ENCODE assay signal across 28 mouse cellular contexts in the genomic region with DNA sequence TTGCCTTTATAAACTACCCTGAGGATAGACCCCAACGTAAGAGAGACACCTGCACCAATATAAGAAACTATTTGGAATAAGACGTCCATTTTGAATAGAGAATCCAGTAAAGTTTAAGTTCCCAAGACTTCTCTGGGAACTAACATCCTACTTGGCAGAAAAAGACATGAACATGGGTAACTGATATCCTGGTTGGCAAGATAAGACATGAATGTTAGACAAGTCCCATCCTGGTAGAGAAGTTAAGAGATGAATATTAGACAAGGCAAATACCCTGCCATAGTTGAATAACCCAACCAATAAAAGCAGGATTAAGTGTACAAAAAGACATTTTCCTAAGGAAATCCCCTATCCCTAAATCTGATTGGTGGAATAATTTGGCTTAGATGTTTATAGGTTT.
"Had no signal": no experiment of that assay in that cellular context is flagged by ENCODE, and none has a peak within 500 bp of the region (broad histone marks: within the 10 kb centered on the region; RNA-seq: fewer than 3 reads in every experiment).

No protein-coding gene starts in this region.

- H3K9me3 ChIP-seq: limb, embryonic 10.5 days; limb, embryonic 12.5 days; limb, embryonic 13.5 days; limb, embryonic 15.5 days; liver, embryonic 12.5 days; liver, embryonic 13.5 days; liver, embryonic 15.5 days; lung, embryonic 15.5 days; megakaryocyte, embryonic 14.5 days; midbrain, embryonic 10.5 days; midbrain, embryonic 12.5 days; midbrain, embryonic 13.5 days; midbrain, embryonic 15.5 days; neural tube, embryonic 12.5 days had no signal

- H3K27ac ChIP-seq: limb, embryonic 10.5 days; limb, embryonic 12.5 days; limb, embryonic 13.5 days; limb, embryonic 15.5 days; liver, embryonic 12.5 days; liver, embryonic 13.5 days; liver, embryonic 14.5 days; liver, embryonic 15.5 days; lung, embryonic 15.5 days; macrophage; midbrain, embryonic 10.5 days; midbrain, embryonic 12.5 days; midbrain, embryonic 13.5 days; midbrain, embryonic 15.5 days; neural tube, embryonic 12.5 days had no signal

- H3K4me3 ChIP-seq: limb, embryonic 10.5 days; limb, embryonic 12.5 days; limb, embryonic 13.5 days; limb, embryonic 15.5 days; liver, embryonic 12.5 days; liver, embryonic 13.5 days; liver, embryonic 15.5 days; lung, embryonic 15.5 days; megakaryocyte, embryonic 14.5 days; midbrain, embryonic 10.5 days; midbrain, embryonic 12.5 days; midbrain, embryonic 13.5 days; midbrain, embryonic 15.5 days; myocyte; neural tube, embryonic 12.5 days had no signal

- H3K4me1 ChIP-seq: limb, embryonic 10.5 days; limb, embryonic 12.5 days; limb, embryonic 13.5 days; limb, embryonic 15.5 days; lung, embryonic 15.5 days; megakaryocyte, embryonic 14.5 days; midbrain, embryonic 10.5 days; midbrain, embryonic 12.5 days; midbrain, embryonic 13.5 days; midbrain, embryonic 15.5 days; neural tube, embryonic 12.5 days had no signal

- H3K27me3 ChIP-seq: limb, embryonic 12.5 days; limb, embryonic 13.5 days; limb, embryonic 15.5 days; liver, embryonic 12.5 days; liver, embryonic 13.5 days; liver, embryonic 15.5 days; lung, embryonic 15.5 days; megakaryocyte, embryonic 14.5 days; midbrain, embryonic 12.5 days; midbrain, embryonic 13.5 days; midbrain, embryonic 15.5 days; neural tube, embryonic 12.5 days had no signal

- H3K36me3 ChIP-seq: limb, embryonic 10.5 days; limb, embryonic 12.5 days; limb, embryonic 13.5 days; limb, embryonic 15.5 days; liver, embryonic 12.5 days; liver, embryonic 13.5 days; liver, embryonic 15.5 days; lung, embryonic 15.5 days; midbrain, embryonic 10.5 days; midbrain, embryonic 12.5 days; midbrain, embryonic 13.5 days; midbrain, embryonic 15.5 days; neural tube, embryonic 12.5 days had no signal

- DNase-seq: left cerebral cortex, postnatal 4 days; liver; liver, embryonic 13.5 days; liver, postnatal 0 days; lung, adult 18-20 months; lung, adult 2 months; lung, embryonic 14.5 days; lung, postnatal 10 days; lung, postnatal 14 days; lung, postnatal 36 days; lung, postnatal 4 days; midbrain, embryonic 14.5 days had no signal

- H3K9ac ChIP-seq: limb, embryonic 12.5 days; limb, embryonic 13.5 days; limb, embryonic 15.5 days; liver, embryonic 12.5 days; liver, embryonic 13.5 days; liver, embryonic 14.5 days; liver, embryonic 15.5 days; liver, postnatal 0 days; lung, embryonic 14.5 days; lung, embryonic 15.5 days; midbrain, embryonic 12.5 days; midbrain, embryonic 13.5 days; midbrain, embryonic 15.5 days; neural tube, embryonic 12.5 days had no signal
